Mouse (Mus musculus): Measurements from ENCODE around the gene Limch1. TPM values are rescaled to one million over a fixed set of nuclear protein-coding genes. Genes with fewer than 3 reads are reported as not detected.

The Limch1 gene
- polyA plus RNA-seq, 1 experiment = 5.0 TPM

GRCm38 (mm10) chr5:66710445-66711019 is 35.1 kb upstream of the Limch1 start:
- no peaks in the 10 kb centered on the region for H3K27me3 ChIP-seq (ENCODE audit: control insufficient read depth, insufficient read depth, low read length)
- no peak for DNase-seq
- no peaks in the 10 kb centered on the region for H3K36me3 ChIP-seq (ENCODE audit: control insufficient read depth, insufficient read depth, low read length)
- WGBS = 24% methylated on average over 4 of the region's 4 CpGs
- TF ChIP-seq POLR2A (IDR thresholded peaks at IDR 0.05; ENCODE audit: control insufficient read depth, extremely low read depth, insufficient read depth, low read length, poor library complexity) (no peak), CTCF (IDR thresholded peaks at IDR 0.05; ENCODE audit: borderline replicate concordance, control insufficient read depth, extremely low read depth, insufficient read depth, low read length, poor library complexity) (no peak)
- H3K4me3 ChIP-seq (ENCODE audit: control insufficient read depth, insufficient read depth, low read length) = no peak overlapping the region
- no peak overlapping the region for H3K27ac ChIP-seq (ENCODE audit: control insufficient read depth, insufficient read depth, low read length)
- H3K4me1 ChIP-seq (replicated peaks; ENCODE audit: control insufficient read depth, insufficient read depth, low read length) = no peaks in the 10 kb centered on the region

GRCm38 (mm10) chr5:66712801-66713200 is 32.8 kb upstream of the Limch1 start:
- H3K4me1 ChIP-seq (replicated peaks; ENCODE audit: control insufficient read depth, insufficient read depth, low read length) = no peaks in the 10 kb centered on the region
- DNase-seq = no peak
- TF ChIP-seq CTCF (IDR thresholded peaks at IDR 0.05; ENCODE audit: borderline replicate concordance, control insufficient read depth, extremely low read depth, insufficient read depth, low read length, poor library complexity) (no peak), POLR2A (IDR thresholded peaks at IDR 0.05; ENCODE audit: control insufficient read depth, extremely low read depth, insufficient read depth, low read length, poor library complexity) (no peak)
- no peak overlapping the region for H3K4me3 ChIP-seq (ENCODE audit: control insufficient read depth, insufficient read depth, low read length)
- WGBS = 97% methylated on average over 6 of the region's 6 CpGs
- H3K27me3 ChIP-seq (ENCODE audit: control insufficient read depth, insufficient read depth, low read length) = no peaks in the 10 kb centered on the region
- no peak overlapping the region for H3K27ac ChIP-seq (ENCODE audit: control insufficient read depth, insufficient read depth, low read length)
- no peaks in the 10 kb centered on the region for H3K36me3 ChIP-seq (ENCODE audit: control insufficient read depth, insufficient read depth, low read length)

- WGBS = 87% methylated on average over 4 of the region's 4 CpGs
- no peaks in the 10 kb centered on the region for H3K36me3 ChIP-seq (ENCODE audit: control insufficient read depth, insufficient read depth, low read length)
- H3K27ac ChIP-seq (ENCODE audit: control insufficient read depth, insufficient read depth, low read length) = no peak overlapping the region
- no peak for DNase-seq
- TF ChIP-seq CTCF (IDR thresholded peaks at IDR 0.05; ENCODE audit: borderline replicate concordance, control insufficient read depth, extremely low read depth, insufficient read depth, low read length, poor library complexity) (no peak), POLR2A (IDR thresholded peaks at IDR 0.05; ENCODE audit: control insufficient read depth, extremely low read depth, insufficient read depth, low read length, poor library complexity) (no peak)
- no peak overlapping the region for H3K4me3 ChIP-seq (ENCODE audit: control insufficient read depth, insufficient read depth, low read length)
- H3K4me1 ChIP-seq (replicated peaks; ENCODE audit: control insufficient read depth, insufficient read depth, low read length) = no peaks in the 10 kb centered on the region
- no peaks in the 10 kb centered on the region for H3K27me3 ChIP-seq (ENCODE audit: control insufficient read depth, insufficient read depth, low read length)
Observed at GRCm38 (mm10) chr5:66715498-66715931, 30.1 kb upstream of the Limch1 start.

- no peaks in the 10 kb centered on the region for H3K36me3 ChIP-seq (ENCODE audit: control insufficient read depth, insufficient read depth, low read length)
- no peaks in the 10 kb centered on the region for H3K4me1 ChIP-seq (replicated peaks; ENCODE audit: control insufficient read depth, insufficient read depth, low read length)
- 59% methylated on average over 4 of the region's 4 CpGs for WGBS
- no peak for DNase-seq
- H3K27me3 ChIP-seq (ENCODE audit: control insufficient read depth, insufficient read depth, low read length) = no peaks in the 10 kb centered on the region
- no peak for TF ChIP-seq CTCF (IDR thresholded peaks at IDR 0.05; ENCODE audit: borderline replicate concordance, control insufficient read depth, extremely low read depth, insufficient read depth, low read length, poor library complexity)
- no peak for TF ChIP-seq POLR2A (IDR thresholded peaks at IDR 0.05; ENCODE audit: control insufficient read depth, extremely low read depth, insufficient read depth, low read length, poor library complexity)
- no peak overlapping the region for H3K27ac ChIP-seq (ENCODE audit: control insufficient read depth, insufficient read depth, low read length)
- no peak overlapping the region for H3K4me3 ChIP-seq (ENCODE audit: control insufficient read depth, insufficient read depth, low read length)
Observed at GRCm38 (mm10) chr5:66717931-66718330, 27.7 kb upstream of the Limch1 start.

- no peak for DNase-seq
- TF ChIP-seq CTCF (IDR thresholded peaks at IDR 0.05; ENCODE audit: borderline replicate concordance, control insufficient read depth, extremely low read depth, insufficient read depth, low read length, poor library complexity) (no peak), POLR2A (IDR thresholded peaks at IDR 0.05; ENCODE audit: control insufficient read depth, extremely low read depth, insufficient read depth, low read length, poor library complexity) (no peak)
- H3K27ac ChIP-seq (ENCODE audit: control insufficient read depth, insufficient read depth, low read length) = no peak overlapping the region
- H3K4me3 ChIP-seq (ENCODE audit: control insufficient read depth, insufficient read depth, low read length) = no peak overlapping the region
- H3K36me3 ChIP-seq (ENCODE audit: control insufficient read depth, insufficient read depth, low read length) = no peaks in the 10 kb centered on the region
- H3K4me1 ChIP-seq (replicated peaks; ENCODE audit: control insufficient read depth, insufficient read depth, low read length) = no peaks in the 10 kb centered on the region
- no peaks in the 10 kb centered on the region for H3K27me3 ChIP-seq (ENCODE audit: control insufficient read depth, insufficient read depth, low read length)
- WGBS = 61% methylated on average over 3 of the region's 3 CpGs
Observed at GRCm38 (mm10) chr5:66718413-66718812, 27.2 kb upstream of the Limch1 start.

GRCm38 (mm10) chr5:66718880-66719279 is 26.7 kb upstream of the Limch1 start:
- TF ChIP-seq POLR2A (IDR thresholded peaks at IDR 0.05; ENCODE audit: control insufficient read depth, extremely low read depth, insufficient read depth, low read length, poor library complexity) = no peak
- TF ChIP-seq CTCF (IDR thresholded peaks at IDR 0.05; ENCODE audit: borderline replicate concordance, control insufficient read depth, extremely low read depth, insufficient read depth, low read length, poor library complexity) = no peak
- no peak overlapping the region for H3K27ac ChIP-seq (ENCODE audit: control insufficient read depth, insufficient read depth, low read length)
- no peak overlapping the region for H3K4me3 ChIP-seq (ENCODE audit: control insufficient read depth, insufficient read depth, low read length)
- no peaks in the 10 kb centered on the region for H3K27me3 ChIP-seq (ENCODE audit: control insufficient read depth, insufficient read depth, low read length)
- 81% methylated on average over 7 of the region's 7 CpGs for WGBS
- H3K36me3 ChIP-seq (ENCODE audit: control insufficient read depth, insufficient read depth, low read length) = no peaks in the 10 kb centered on the region
- DNase-seq = no peak
- no peaks in the 10 kb centered on the region for H3K4me1 ChIP-seq (replicated peaks; ENCODE audit: control insufficient read depth, insufficient read depth, low read length)

GRCm38 (mm10) chr5:66720921-66721320 is 24.7 kb upstream of the Limch1 start:
- no peak overlapping the region for H3K27ac ChIP-seq (ENCODE audit: control insufficient read depth, insufficient read depth, low read length)
- no peaks in the 10 kb centered on the region for H3K4me1 ChIP-seq (replicated peaks; ENCODE audit: control insufficient read depth, insufficient read depth, low read length)
- no peak for TF ChIP-seq POLR2A (IDR thresholded peaks at IDR 0.05; ENCODE audit: control insufficient read depth, extremely low read depth, insufficient read depth, low read length, poor library complexity)
- no peak for TF ChIP-seq CTCF (IDR thresholded peaks at IDR 0.05; ENCODE audit: borderline replicate concordance, control insufficient read depth, extremely low read depth, insufficient read depth, low read length, poor library complexity)
- H3K27me3 ChIP-seq (ENCODE audit: control insufficient read depth, insufficient read depth, low read length) = no peaks in the 10 kb centered on the region
- DNase-seq = no peak
- H3K4me3 ChIP-seq (ENCODE audit: control insufficient read depth, insufficient read depth, low read length) = no peak overlapping the region
- H3K36me3 ChIP-seq (ENCODE audit: control insufficient read depth, insufficient read depth, low read length) = no peaks in the 10 kb centered on the region
- WGBS = 74% methylated on average over 5 of the region's 5 CpGs

Data from thymus, adult 2 months (tissue).